Mouse (Mus musculus) CH12.LX (cell line): ENCODE results near the gene 5730596B20Rik. TPM values are rescaled to one million over a fixed set of nuclear protein-coding genes. Genes with fewer than 3 reads are reported as not detected.

Source experiments
- DNase-seq: peaks from one replicate; pipeline ENCODE4 v3.0.0-alpha.2; 2013; ENCODE audit errors: extremely low read depth
- H3K27ac ChIP-seq: 2 replicates; pipeline ENCODE4 v1.5.1; 2012; ENCODE audit warnings: low read depth, mild to moderate bottlenecking, control low read depth, moderate library complexity; ENCODE audit not compliant: insufficient read depth
- H3K27me3 ChIP-seq: replicated peaks from 2 replicates; pipeline ENCODE3; 2012; ENCODE audit warnings: inconsistent platforms
- H3K36me3 ChIP-seq, 2 experiments: replicated peaks in 1 of 2; 2 replicates each; pipeline versions ENCODE3 to v1.6.1; 2012; ENCODE audit warnings: inconsistent platforms in 1 of 2, low read length in 1 of 2, mild to moderate bottlenecking in 1 of 2, mixed read lengths in 1 of 2, moderate library complexity in 1 of 2; ENCODE audit not compliant: control insufficient read depth in 1 of 2, insufficient read depth in 1 of 2
- H3K4me1 ChIP-seq, 2 experiments: 2 replicates each; pipeline ENCODE4 v1.6.1; 2012; ENCODE audit warnings: inconsistent platforms in 1 of 2, moderate library complexity in 1 of 2; ENCODE audit not compliant: insufficient read depth in 2 of 2, control insufficient read depth in 1 of 2
- H3K4me2 ChIP-seq: 2 replicates; pipeline ENCODE4 v1.6.1; 2012; ENCODE audit warnings: low read depth, mild to moderate bottlenecking, control low read depth; ENCODE audit not compliant: poor library complexity, insufficient read depth, severe bottlenecking
- H3K4me3 ChIP-seq, 3 experiments: fragments of 150-350 bp in 1 of 3; sonication (generic) in 1 of 3; replicated peaks in 1 of 3; 2 replicates each; pipeline versions ENCODE3 to v1.5.1; 2011 to 2012; ENCODE audit warnings: low read depth in 2 of 3, low read length in 2 of 3, mild to moderate bottlenecking in 2 of 3, moderate library complexity in 2 of 3, control low read depth in 1 of 3, improper control_type of control experiment in 1 of 3, inconsistent platforms in 1 of 3, mixed read lengths in 1 of 3; ENCODE audit not compliant: poor library complexity in 1 of 3
- H3K79me2 ChIP-seq: replicated peaks from 2 replicates; pipeline ENCODE4 v1.6.1; 2012; ENCODE audit warnings: mild to moderate bottlenecking, moderate library complexity; ENCODE audit not compliant: control insufficient read depth, poor library complexity, insufficient read depth, severe bottlenecking; ENCODE audit errors: extremely low read depth
- H3K9ac ChIP-seq: 2 replicates; pipeline ENCODE4 v1.6.1; 2012; ENCODE audit warnings: low read depth, mild to moderate bottlenecking, control low read depth, moderate library complexity; ENCODE audit not compliant: insufficient read depth
- H3K9me3 ChIP-seq: replicated peaks from 2 replicates; pipeline ENCODE3; 2012; ENCODE audit warnings: low read length, inconsistent platforms, mixed read lengths
- CHD1 ChIP-seq: IDR thresholded peaks from 2 replicates; pipeline ENCODE4 v1.6.1; 2012; ENCODE audit warnings: low read depth, low read length, improper control_type of control experiment, inconsistent platforms
- E2F4 ChIP-seq: IDR thresholded peaks from 2 replicates; pipeline ENCODE4 v1.6.1; 2011; ENCODE audit warnings: low read depth, low read length, improper control_type of control experiment; ENCODE audit not compliant: insufficient replicate concordance
- ELF1 ChIP-seq: IDR thresholded peaks from 2 replicates; pipeline ENCODE4 v1.6.1; 2014; ENCODE audit warnings: low read depth, mild to moderate bottlenecking, inconsistent platforms, low read length, improper control_type of control experiment
- EP300 ChIP-seq: IDR thresholded peaks from 2 replicates; pipeline ENCODE4 v1.6.1; 2011; ENCODE audit warnings: low read length, improper control_type of control experiment
- GABPA ChIP-seq: IDR thresholded peaks from 2 replicates; pipeline ENCODE4 v1.6.1; 2012; ENCODE audit warnings: low read depth, low read length, improper control_type of control experiment, inconsistent platforms; ENCODE audit not compliant: insufficient replicate concordance
- HCFC1 ChIP-seq: IDR thresholded peaks from 2 replicates; pipeline ENCODE4 v1.6.1; 2012; ENCODE audit warnings: low read depth, mild to moderate bottlenecking, inconsistent platforms, low read length, improper control_type of control experiment
- IRF4 ChIP-seq: IDR thresholded peaks from 2 replicates; pipeline ENCODE4 v1.6.1; 2014; ENCODE audit warnings: low read depth, mild to moderate bottlenecking, inconsistent platforms, low read length, improper control_type of control experiment
- JUN ChIP-seq: IDR thresholded peaks from 2 replicates; pipeline ENCODE4 v1.6.1; 2011; ENCODE audit warnings: low read depth, mild to moderate bottlenecking, low read length, improper control_type of control experiment, moderate library complexity; ENCODE audit not compliant: insufficient read depth
- MAFK ChIP-seq: IDR thresholded peaks from 2 replicates; pipeline ENCODE4 v1.6.1; 2011; ENCODE audit warnings: low read length, improper control_type of control experiment; ENCODE audit not compliant: insufficient replicate concordance
- MAX ChIP-seq: IDR thresholded peaks from 2 replicates; pipeline ENCODE4 v1.6.1; 2011; ENCODE audit warnings: low read length, improper control_type of control experiment
- MAZ ChIP-seq: IDR thresholded peaks from 2 replicates; pipeline ENCODE4 v1.6.1; 2012; ENCODE audit warnings: low read depth, mild to moderate bottlenecking, inconsistent platforms, low read length, improper control_type of control experiment, moderate library complexity
- MEF2A ChIP-seq: IDR thresholded peaks from 2 replicates; pipeline ENCODE4 v1.6.1; 2014; ENCODE audit warnings: low read depth, mild to moderate bottlenecking, inconsistent platforms, low read length, improper control_type of control experiment, borderline replicate concordance
- NELFE ChIP-seq: IDR thresholded peaks from 2 replicates; pipeline ENCODE4 v1.6.1; 2011; ENCODE audit warnings: low read depth, low read length, improper control_type of control experiment
- NRF1 ChIP-seq: IDR thresholded peaks from 2 replicates; pipeline ENCODE4 v1.6.1; 2014; ENCODE audit warnings: low read depth, mild to moderate bottlenecking, inconsistent platforms, low read length, improper control_type of control experiment, moderate library complexity
- PAX5 ChIP-seq: IDR thresholded peaks from 2 replicates; pipeline ENCODE4 v1.6.1; 2012; ENCODE audit warnings: low read length, inconsistent platforms, mixed read lengths
- POLR2A ChIP-seq: IDR thresholded peaks from 2 replicates; pipeline ENCODE4 v1.6.1; 2011; ENCODE audit warnings: low read depth, mild to moderate bottlenecking, improper control_type of control experiment, low read length
- RAD21 ChIP-seq: IDR thresholded peaks from 2 replicates; pipeline ENCODE4 v1.6.1; 2011; ENCODE audit warnings: low read depth, mild to moderate bottlenecking, low read length, improper control_type of control experiment, moderate library complexity
- RCOR1 ChIP-seq: conservative IDR thresholded peaks from 2 replicates; pipeline ENCODE4 v1.6.1; 2012; ENCODE audit warnings: low read depth, mild to moderate bottlenecking, inconsistent platforms, low read length, improper control_type of control experiment
- TBP ChIP-seq: conservative IDR thresholded peaks from 2 replicates; pipeline ENCODE4 v1.6.1; 2011; ENCODE audit warnings: low read depth, low read length, improper control_type of control experiment
- USF1 ChIP-seq: IDR thresholded peaks from 2 replicates; pipeline ENCODE4 v1.6.1; 2014; ENCODE audit warnings: low read depth, mild to moderate bottlenecking, inconsistent platforms, low read length, improper control_type of control experiment
- USF2 ChIP-seq: conservative IDR thresholded peaks from 2 replicates; pipeline ENCODE4 v1.6.1; 2011; ENCODE audit warnings: low read depth, low read length, improper control_type of control experiment
- ZKSCAN1 ChIP-seq: IDR thresholded peaks from 2 replicates; pipeline ENCODE4 v1.6.1; 2012; ENCODE audit warnings: low read depth, inconsistent platforms, low read length, improper control_type of control experiment, borderline replicate concordance
- ZMIZ1 ChIP-seq: IDR thresholded peaks from 2 replicates; pipeline ENCODE4 v1.6.1; 2012; ENCODE audit warnings: low read depth, mild to moderate bottlenecking, inconsistent platforms, low read length, improper control_type of control experiment
- ZNF384 ChIP-seq: IDR thresholded peaks from 2 replicates; pipeline ENCODE4 v1.6.1; 2012; ENCODE audit warnings: low read depth, low read length, improper control_type of control experiment, inconsistent platforms
- dilution Hi-C: fragments of 300-500 bp; cut with MboI; formaldehyde crosslinking; loops from 2 replicates; pipeline ENCODE4 v1.14.3; 2020; ENCODE audit warnings: low sequenced_read_pairs; ENCODE audit not compliant: extremely low pct_unique_long_range_greater_than_20kb, extremely low pct_ligation_motif_present
- in situ Hi-C: fragments of 300-500 bp; cut with MboI; formaldehyde crosslinking; loops from 3 replicates; pipeline ENCODE4 v1.14.3; 2019; ENCODE audit warnings: low sequenced_read_pairs, low pct_ligation_motif_present, low pct_unique_long_range_greater_than_20kb, mixed read lengths
- polyA plus RNA-seq: library from polyadenylated mRNA; unstranded; fragments of >175 nt; gene quantifications from 2 replicates; pipeline ENCODE4 v1.2.1, GENCODE M21; 2012; ENCODE audit warnings: low read depth; ENCODE audit not compliant: insufficient read length
- total RNA-seq, 2 experiments: library from RNA; depleted of rRNA; stranded (reverse); fragments of 300-350 nt in 1 of 2; fragments of >200 nt in 1 of 2; gene quantifications; 2 replicates each; pipeline ENCODE4 v1.2.3; 2012 to 2014

5730596B20Rik gene
- total and polyA plus RNA-seq, 3 experiments, result 0.07 TPM; not detected in 2

GRCm38 (mm10) chr6:52213119-52213986 lies 36.1 kb downstream of the 5730596B20Rik start, which contains the start of the genes Hoxa3 and Gm28308:
Gene Hoxa3 (minus strand): TSS chr6:52213336.
Gene Gm28308 (minus strand): TSS chr6:52213339.
- dilution Hi-C loops, result no loop called here
- Histone ChIP-seq H3K4me2 (peak within 1 kb of the TSS; percentile 59), H3K9me3 (peaks cover 32% of the 10 kb centered on the region), H3K27me3 (peaks cover 2% of the 10 kb centered on the region), H3K4me3 (peak within 1 kb of the TSS in 2 of 3 experiments; percentile 53 to 57), H3K9ac (peak within 1 kb of the TSS; percentile 41), H3K36me3 (peaks cover 0 to 4% of the 10 kb centered on the region in 2 experiments), H3K79me2 (no peaks in the 10 kb centered on the region), H3K4me1 (peaks cover 4 to 17% of the 10 kb centered on the region in 2 experiments; a peak in 2 of 4 replicates), H3K27ac (peak within 1 kb of the TSS; percentile 75)
- DNase-seq, result no peak
- no peak for TF ChIP-seq HCFC1
- no peak for TF ChIP-seq ELF1
- TF ChIP-seq NRF1, result no peak
- TF ChIP-seq RCOR1, result no peak
- peak; percentile 49 for TF ChIP-seq POLR2A
- no peak for TF ChIP-seq MAFK
- peak; percentile 37; the same call in 1 of the 2 replicates for TF ChIP-seq ZNF384
- no peak for TF ChIP-seq RAD21
- in situ Hi-C loops, result loop anchor here (10.0 to 25.0 kb wide), 2 partner anchors 201 to 349 kb away; partner anchors contain the start of gene Skap2

GRCm38 (mm10) chr6:52214271-52214670 lies 37.0 kb downstream of the 5730596B20Rik start:
- no peak for DNase-seq
- no peak overlapping the region for H3K27ac ChIP-seq
- in situ Hi-C loops, result loop anchor here (10.0 to 25.0 kb wide), 2 partner anchors 202 to 349 kb away; partner anchors contain the start of gene Skap2
- no peak for TF ChIP-seq TBP
- TF ChIP-seq GABPA, result no peak
- no peak for TF ChIP-seq MEF2A
- no peak for TF ChIP-seq JUN
- no peak for TF ChIP-seq USF2
- no peak for TF ChIP-seq PAX5
- no peak for TF ChIP-seq EP300
- TF ChIP-seq IRF4, result no peak
- TF ChIP-seq POLR2A, result no peak
- TF ChIP-seq MAFK, result no peak
- no peak for TF ChIP-seq ZKSCAN1
- TF ChIP-seq E2F4, result no peak
- no peak for TF ChIP-seq USF1
- TF ChIP-seq MAZ, result no peak
- no peak for TF ChIP-seq HCFC1
- no peak for TF ChIP-seq MAX
- TF ChIP-seq ELF1, result no peak
- no peak for TF ChIP-seq CHD1
- TF ChIP-seq ZMIZ1, result no peak
- no peak for TF ChIP-seq NELFE
- H3K9ac ChIP-seq, result no peak overlapping the region
- no peaks in the 10 kb centered on the region for H3K36me3 ChIP-seq
- H3K9me3 ChIP-seq, result peaks cover 26% of the 10 kb centered on the region
- dilution Hi-C loops, result no loop called here
- peaks cover 4 to 17% of the 10 kb centered on the region in 2 experiments; a peak in 2 of 4 replicates for H3K4me1 ChIP-seq
- no peak overlapping the region for H3K4me2 ChIP-seq
- H3K27me3 ChIP-seq, result peaks cover 2% of the 10 kb centered on the region
- H3K4me3 ChIP-seq, result no peak overlapping the region
- H3K79me2 ChIP-seq, result no peaks in the 10 kb centered on the region
